Mouse (Mus musculus) kidney, adult 2 months (tissue): ENCODE data around the gene Agfg2.

Source experiments
- CTCF ChIP-seq: fragments of 200-500 bp; conservative IDR thresholded peaks from 2 replicates; pipeline ENCODE4 v1.5.1; 2011; ENCODE audit warnings: low read depth, mild to moderate bottlenecking, control low read depth, low read length, moderate library complexity, mixed read lengths; ENCODE audit not compliant: insufficient read depth, insufficient read length
- POLR2A ChIP-seq: fragments of 200-500 bp; IDR thresholded peaks from one replicate; pipeline ENCODE4 v1.6.1; 2011; ENCODE audit warnings: low read depth, low read length, control low read depth

DNA sequence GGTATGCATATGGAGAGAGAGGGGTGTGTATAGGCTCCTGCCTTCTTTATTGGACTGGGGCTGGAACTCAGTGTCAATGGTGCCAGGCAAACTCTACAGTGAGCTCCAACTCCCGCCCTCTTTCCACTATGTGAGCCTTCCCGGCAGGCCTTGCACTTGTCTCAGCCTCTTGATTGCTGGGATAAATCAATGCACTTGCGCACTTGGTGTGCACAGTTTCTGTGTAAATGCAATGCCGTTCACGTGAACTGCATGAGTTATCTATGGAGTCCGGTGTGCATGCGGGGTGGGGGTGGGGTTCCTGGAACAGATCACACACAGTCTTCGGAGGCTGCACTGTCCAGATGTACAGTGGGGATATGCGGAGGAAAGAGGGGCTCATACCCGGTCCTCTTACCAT, 31.2 kb downstream of the Agfg2 start:
- TF ChIP-seq CTCF (no peak), POLR2A (no peak)
